ENCODE assay signal across 33 mouse cellular contexts in the genomic region with DNA sequence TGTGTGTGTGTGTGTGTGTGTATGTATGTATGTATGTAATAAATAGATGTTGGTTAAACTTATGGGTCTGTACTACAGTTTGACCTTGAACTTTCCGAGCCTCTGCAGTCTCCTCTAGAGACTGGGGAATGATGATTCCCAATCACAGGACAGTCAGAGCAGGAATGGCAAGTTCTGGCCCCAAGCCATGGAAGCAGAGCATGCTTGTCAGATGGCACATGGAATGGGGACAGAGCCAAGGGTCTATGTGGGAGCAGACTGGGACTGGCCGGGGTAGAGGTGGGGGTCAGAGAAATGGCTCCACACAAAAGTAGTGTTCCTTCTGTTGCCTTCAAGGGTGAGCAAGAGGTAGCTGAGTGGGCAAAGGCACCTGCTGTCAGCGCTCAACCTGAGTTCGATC. TPM values are rescaled to one million over a fixed set of nuclear protein-coding genes. Genes with fewer than 3 reads are reported as not detected.
"Had no signal": no experiment of that assay in that cellular context is flagged by ENCODE, and none has a peak within 500 bp of the region (broad histone marks: within the 10 kb centered on the region; RNA-seq: fewer than 3 reads in every experiment).

No protein-coding gene starts in this region.

- H3K27me3 ChIP-seq: hindbrain, embryonic 13.5 days; hindbrain, embryonic 15.5 days; intestine, embryonic 15.5 days; liver, embryonic 13.5 days had no signal

- H3K4me3 ChIP-seq: gastrocnemius, adult 2 months; heart, embryonic 13.5 days; heart, embryonic 15.5 days; hindbrain, embryonic 10.5 days; hindbrain, embryonic 13.5 days; hindbrain, embryonic 15.5 days; intestine, embryonic 15.5 days; layer of hippocampus, adult 2 months; left cerebral cortex, adult 2 months; limb, embryonic 10.5 days; limb, embryonic 12.5 days; liver, embryonic 13.5 days had no signal

- H3K27ac ChIP-seq: gastrocnemius, adult 2 months; heart, embryonic 15.5 days; hindbrain, embryonic 13.5 days; hindbrain, embryonic 15.5 days; intestine, embryonic 15.5 days; layer of hippocampus, adult 2 months; left cerebral cortex, adult 2 months; limb, embryonic 10.5 days; limb, embryonic 12.5 days; liver, embryonic 13.5 days had no signal

- ATAC-seq: inflammation-experienced regulatory T-cells, adult 6 months had no signal

- H3K36me3 ChIP-seq: heart, embryonic 13.5 days; heart, embryonic 15.5 days; hindbrain, embryonic 10.5 days; hindbrain, embryonic 13.5 days; hindbrain, embryonic 15.5 days; intestine, embryonic 15.5 days; limb, embryonic 10.5 days; limb, embryonic 12.5 days; liver, embryonic 13.5 days had no signal

- H3K4me2 ChIP-seq: heart, embryonic 11.5 days; heart, embryonic 13.5 days; heart, embryonic 15.5 days; hindbrain, embryonic 13.5 days; hindbrain, embryonic 15.5 days; intestine, embryonic 15.5 days; limb, embryonic 12.5 days; liver, embryonic 11.5 days; liver, embryonic 13.5 days had no signal

- H3K9me3 ChIP-seq: heart, embryonic 13.5 days; heart, embryonic 15.5 days; hindbrain, embryonic 10.5 days; hindbrain, embryonic 13.5 days; hindbrain, embryonic 15.5 days; intestine, embryonic 15.5 days; limb, embryonic 10.5 days; limb, embryonic 12.5 days; liver, embryonic 13.5 days had no signal

- H3K4me1 ChIP-seq: liver, embryonic 13.5 days had no signal

- DNase-seq: gastrocnemius, adult 2 months; gastrocnemius, postnatal 10 days; gastrocnemius, postnatal 25 days; heart, adult 18-20 months; heart, postnatal 14 days; heart, postnatal 36 days; kidney, adult 18-20 months; kidney, adult 8-10 months; kidney, postnatal 10 days; kidney, postnatal 25 days; kidney, postnatal 4 days; liver; liver, embryonic 13.5 days had no signal

- H3K9ac ChIP-seq: heart, embryonic 15.5 days; hindbrain, embryonic 13.5 days; hindbrain, embryonic 15.5 days; intestine, embryonic 15.5 days; limb, embryonic 12.5 days; liver, embryonic 13.5 days had no signal

RNA-seq across cellular contexts. Expression of gene Edn2, which starts 7.3 kb away (rescaled TPM):
- total RNA-seq: gastrocnemius, adult 2 months; gastrocnemius, postnatal 10 days; gastrocnemius, postnatal 25 days; gastrocnemius, postnatal 4 days; granulocyte monocyte progenitor cell, adult 5-6 weeks; heart, adult 18-20 months; heart, adult 8-10 months; heart, postnatal 14 days; heart, postnatal 36 days; layer of hippocampus, adult 2 months; layer of hippocampus, postnatal 10 days; layer of hippocampus, postnatal 25 days; left cerebral cortex, adult 2 months; left cerebral cortex, postnatal 25 days had no signal
- polyA plus RNA-seq: inflammation-experienced regulatory T-cells, adult 6 months; kidney, embryonic 14.5 days; limb, embryonic 10.5 days had no signal
